Mouse (Mus musculus) heart, embryonic 15.5 days (tissue): ENCODE data around the gene Ly75. TPM values are rescaled to one million over a fixed set of nuclear protein-coding genes. Genes with fewer than 3 reads are reported as not detected.
A peak's percentile ranks its signal among the peaks of the same experiment; 100 is the strongest.

Source experiments
- ATAC-seq: fragments of 200-750 bp; cut with Nextera tagmentation; replicated peaks from 2 replicates; pipeline ENCODE4 v1.8.0; 2017; ENCODE audit warnings: low read depth, moderate TSS enrichment; ENCODE audit not compliant: insufficient number of reproducible peaks, insufficient read depth, low FRiP score
- H3K27ac ChIP-seq: fragments of 300-500 bp; sonication (generic); 2 replicates; pipeline ENCODE4 v1.5.1; 2015; ENCODE audit warnings: mild to moderate bottlenecking, inconsistent platforms
- H3K27me3 ChIP-seq: fragments of 300-500 bp; sonication (generic); 2 replicates; pipeline ENCODE4 v1.6.1; 2015; ENCODE audit warnings: inconsistent platforms
- H3K36me3 ChIP-seq: fragments of 300-500 bp; sonication (generic); 2 replicates; pipeline ENCODE4 v1.6.1; 2015; ENCODE audit warnings: mild to moderate bottlenecking, inconsistent platforms
- H3K4me1 ChIP-seq: fragments of 300-500 bp; sonication (generic); replicated peaks from 2 replicates; pipeline ENCODE4 v1.6.1; 2015; ENCODE audit warnings: inconsistent platforms
- H3K4me2 ChIP-seq: fragments of 300-500 bp; sonication (generic); 2 replicates; pipeline ENCODE4 v1.6.1; 2015; ENCODE audit warnings: inconsistent platforms, mild to moderate bottlenecking, moderate library complexity
- H3K4me3 ChIP-seq: fragments of 300-500 bp; sonication (generic); 2 replicates; pipeline ENCODE4 v1.5.1; 2015; ENCODE audit warnings: mild to moderate bottlenecking, inconsistent platforms
- H3K9ac ChIP-seq: fragments of 300-500 bp; sonication (generic); 2 replicates; pipeline ENCODE4 v1.6.1; 2015; ENCODE audit warnings: mild to moderate bottlenecking, inconsistent platforms
- H3K9me3 ChIP-seq: fragments of 300-500 bp; sonication (generic); replicated peaks from 2 replicates; pipeline ENCODE4 v1.6.1; 2016; ENCODE audit warnings: inconsistent platforms
- WGBS: fragments of 180-500 bp; shearing (Covaris S2); methylation state at CpG from one replicate; pipeline ENCODE4 v1.1.7; 2015; ENCODE audit warnings: mixed read lengths; 5-methylcytosine and 5-hydroxymethylcytosine counted together
- polyA plus RNA-seq: library from polyadenylated mRNA; unstranded; fragments of >200 nt; fragmentation: Nextera tagmentation; extraction: Ambion mirVana; gene quantifications from 2 replicates; pipeline ENCODE4 v1.2.1, GENCODE M21; 2015

The Ly75 gene
- polyA plus RNA-seq, 1 experiment from 2014 or later = 1.3 TPM

DNA sequence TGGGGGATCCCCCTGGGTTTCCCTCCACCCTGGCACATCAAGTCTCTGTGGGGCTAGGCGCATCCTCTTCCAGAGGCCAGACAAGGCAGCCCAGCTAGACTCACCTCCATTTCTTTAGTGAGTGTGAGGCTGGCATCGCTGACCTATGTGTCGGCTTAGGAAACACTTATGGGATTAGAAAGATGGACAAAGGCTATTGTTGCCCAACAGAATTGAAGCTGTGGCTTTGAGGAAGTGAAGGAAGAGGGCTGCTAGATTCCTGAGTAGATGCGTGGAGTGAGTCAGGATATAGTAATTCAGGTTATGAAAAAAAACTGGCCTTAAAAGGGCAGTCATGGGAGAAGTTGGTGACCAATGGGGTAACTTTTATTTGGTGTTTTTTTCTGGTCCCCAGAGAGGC, 13.6 kb downstream of the Ly75 start:
- Histone ChIP-seq H3K4me1 (peaks cover 11% of the 10 kb centered on the region), H3K9ac (no peak overlapping the region), H3K27me3 (no peaks in the 10 kb centered on the region), H3K9me3 (no peaks in the 10 kb centered on the region), H3K4me2 (no peak overlapping the region), H3K36me3 (no peaks in the 10 kb centered on the region), H3K27ac (no peak overlapping the region), H3K4me3 (no peak overlapping the region)
- WGBS = 77% methylated on average over 4 of the region's 4 CpGs
- no peak for ATAC-seq

DNA sequence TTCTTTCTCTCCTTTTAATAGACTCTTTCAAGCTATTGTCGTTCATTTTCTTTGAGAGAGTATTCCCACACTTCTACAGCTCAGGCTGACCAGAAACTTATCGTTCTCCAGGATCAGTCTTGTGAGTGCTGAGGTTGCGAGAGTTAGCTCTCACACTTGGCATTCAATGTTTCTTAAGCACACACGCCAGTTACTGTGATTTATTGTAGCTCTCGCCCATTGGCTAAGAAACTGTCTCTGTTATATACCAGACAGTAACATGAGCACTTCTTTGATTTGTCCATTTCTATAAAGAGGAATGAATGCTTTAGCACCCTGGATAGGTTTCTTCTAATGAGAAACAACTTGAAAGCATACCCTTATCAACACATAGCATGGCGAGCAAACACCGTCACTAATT, 15.2 kb downstream of the Ly75 start:
- no peaks in the 10 kb centered on the region for H3K9me3 ChIP-seq
- H3K9ac ChIP-seq = no peak overlapping the region
- peaks cover 11% of the 10 kb centered on the region for H3K4me1 ChIP-seq
- no peak for ATAC-seq
- WGBS = 78% methylated on average over 7 of the region's 7 CpGs
- H3K27me3 ChIP-seq = no peaks in the 10 kb centered on the region
- H3K4me3 ChIP-seq = no peak overlapping the region
- no peaks in the 10 kb centered on the region for H3K36me3 ChIP-seq
- H3K4me2 ChIP-seq = no peak overlapping the region
- no peak overlapping the region for H3K27ac ChIP-seq

- WGBS = 94% methylated on average over 2 of the region's 2 CpGs
- H3K4me3 ChIP-seq = no peak overlapping the region
- H3K27ac ChIP-seq = no peak overlapping the region
- H3K4me1 ChIP-seq = peaks cover 11% of the 10 kb centered on the region
- no peaks in the 10 kb centered on the region for H3K9me3 ChIP-seq
- no peak overlapping the region for H3K4me2 ChIP-seq
- no peak for ATAC-seq
- H3K9ac ChIP-seq = no peak overlapping the region
- H3K36me3 ChIP-seq = no peaks in the 10 kb centered on the region
- H3K27me3 ChIP-seq = no peaks in the 10 kb centered on the region
These were observed 15.9 kb downstream of the Ly75 start for GRCm38 (mm10) chr2:60367204-60367603.

DNA sequence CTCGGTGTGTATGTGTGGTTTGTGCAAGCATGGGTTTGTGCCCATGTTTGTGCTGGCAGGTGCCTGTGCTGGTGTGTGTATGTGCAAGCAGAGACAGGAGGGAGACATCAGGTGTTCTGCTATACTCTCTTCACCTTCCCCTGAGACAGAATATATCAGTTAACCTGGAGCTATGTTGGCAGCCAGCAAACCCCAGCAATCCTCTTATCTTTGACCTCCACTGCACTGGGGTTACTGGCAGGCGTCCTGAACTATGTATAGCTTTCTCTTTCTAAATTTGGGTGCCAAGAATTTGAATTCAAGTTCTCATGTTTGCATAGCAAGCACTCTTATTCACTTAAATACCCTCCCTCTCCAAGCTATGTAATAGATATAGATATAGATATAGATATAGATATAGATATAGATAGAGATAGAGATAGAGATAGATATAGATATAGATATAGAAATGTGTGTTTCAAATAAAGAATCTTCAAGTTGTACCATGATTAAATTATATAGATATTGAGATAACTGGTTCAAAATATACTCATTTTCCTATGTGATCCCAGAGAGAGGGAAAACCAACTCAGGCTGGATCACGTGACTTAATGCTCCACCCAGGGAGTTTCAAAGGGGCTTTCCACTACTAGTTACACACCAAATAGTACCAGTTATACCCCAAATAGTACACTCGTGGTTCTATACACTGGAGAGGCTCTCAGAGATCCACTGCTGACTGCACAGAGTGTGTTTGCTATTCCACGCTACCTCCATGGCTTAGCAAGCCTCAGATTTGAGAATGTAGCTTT, 17.1 kb downstream of the Ly75 start:
- Histone ChIP-seq H3K9ac (no peak overlapping the region), H3K36me3 (no peaks in the 10 kb centered on the region), H3K4me1 (peaks cover 11% of the 10 kb centered on the region), H3K27me3 (no peaks in the 10 kb centered on the region), H3K27ac (no peak overlapping the region), H3K4me3 (no peak overlapping the region), H3K4me2 (no peak overlapping the region), H3K9me3 (no peaks in the 10 kb centered on the region)
- WGBS = 63% methylated on average over 5 of the region's 5 CpGs
- ATAC-seq = no peak

- WGBS = 59% methylated on average over 7 of the region's 7 CpGs
- ATAC-seq = no peak
- peaks cover 11% of the 10 kb centered on the region for H3K4me1 ChIP-seq
- H3K9ac ChIP-seq = no peak overlapping the region
- no peak overlapping the region for H3K4me2 ChIP-seq
- peak overlapping the region; percentile 18; the same call in 1 of the 2 replicates for H3K27ac ChIP-seq
- H3K4me3 ChIP-seq = no peak overlapping the region
- no peaks in the 10 kb centered on the region for H3K27me3 ChIP-seq
- H3K36me3 ChIP-seq = no peaks in the 10 kb centered on the region
- H3K9me3 ChIP-seq = no peaks in the 10 kb centered on the region
These were observed 17.8 kb downstream of the Ly75 start for GRCm38 (mm10) chr2:60365138-60365775.

DNA sequence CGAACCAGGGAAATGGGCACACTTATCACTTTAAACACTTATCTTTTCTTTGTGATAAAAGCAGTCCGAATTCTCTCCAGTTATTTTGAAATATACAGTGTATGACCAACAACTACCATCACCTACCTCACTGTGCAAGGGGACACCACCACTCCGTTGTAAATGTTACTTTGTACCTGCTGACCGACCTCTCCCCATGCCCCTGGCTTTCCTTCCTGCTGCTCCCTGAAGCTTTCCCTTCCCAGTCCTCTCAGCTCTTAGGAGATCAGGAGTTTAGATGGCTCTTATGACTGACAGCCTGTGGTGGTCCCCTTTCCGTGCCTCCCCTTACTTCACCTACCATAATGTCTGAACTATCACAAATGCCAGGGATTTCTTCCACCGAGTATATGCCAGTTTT, 21.0 kb downstream of the Ly75 start:
- H3K36me3 ChIP-seq = no peaks in the 10 kb centered on the region
- H3K4me1 ChIP-seq = peaks cover 8% of the 10 kb centered on the region
- no peak for ATAC-seq
- no peaks in the 10 kb centered on the region for H3K9me3 ChIP-seq
- H3K27me3 ChIP-seq = no peaks in the 10 kb centered on the region
- no peak overlapping the region for H3K4me3 ChIP-seq
- H3K4me2 ChIP-seq = no peak overlapping the region
- no peak overlapping the region for H3K9ac ChIP-seq
- 75% methylated on average over 6 of the region's 6 CpGs for WGBS
- H3K27ac ChIP-seq = no peak overlapping the region

GRCm38 (mm10) chr2:60359796-60360195, 23.3 kb downstream of the Ly75 start:
- ATAC-seq = no peak
- Histone ChIP-seq H3K4me3 (no peak overlapping the region), H3K9ac (no peak overlapping the region), H3K4me2 (no peak overlapping the region), H3K9me3 (no peaks in the 10 kb centered on the region), H3K4me1 (peaks cover 8% of the 10 kb centered on the region), H3K36me3 (no peaks in the 10 kb centered on the region), H3K27ac (no peak overlapping the region), H3K27me3 (no peaks in the 10 kb centered on the region)
- WGBS = 91% methylated on average over 3 of the region's 3 CpGs

DNA sequence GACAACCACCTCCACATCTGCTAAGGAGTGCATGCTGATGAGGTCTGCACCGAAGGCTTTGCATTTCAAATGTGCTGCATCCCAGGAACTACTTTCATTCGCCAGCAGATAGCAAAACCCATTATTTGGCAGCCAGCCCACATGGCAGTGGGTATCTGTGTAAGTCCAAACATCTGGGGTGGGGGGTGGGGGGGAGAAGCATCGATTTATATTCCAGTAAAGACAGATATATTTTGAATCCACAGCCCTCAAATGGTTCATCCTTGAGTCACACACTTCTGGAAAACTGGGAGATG, 27.8 kb downstream of the Ly75 start:
- Histone ChIP-seq H3K27ac (no peak overlapping the region), H3K9me3 (no peaks in the 10 kb centered on the region), H3K27me3 (no peaks in the 10 kb centered on the region), H3K9ac (no peak overlapping the region), H3K4me1 (peaks cover 11% of the 10 kb centered on the region), H3K36me3 (no peaks in the 10 kb centered on the region), H3K4me3 (no peak overlapping the region; the same call in 1 of the 2 replicates), H3K4me2 (peak overlapping the region; percentile 31; the same call in 1 of the 2 replicates)
- 27% methylated on average over 3 of the region's 3 CpGs for WGBS
- ATAC-seq = no peak

- no peaks in the 10 kb centered on the region for H3K36me3 ChIP-seq
- no peak overlapping the region for H3K9ac ChIP-seq
- H3K4me3 ChIP-seq = no peak overlapping the region; the same call in 1 of the 2 replicates
- no peak overlapping the region for H3K27ac ChIP-seq
- H3K27me3 ChIP-seq = no peaks in the 10 kb centered on the region
- WGBS = 64% methylated on average over 18 of the region's 18 CpGs
- H3K4me2 ChIP-seq = peak overlapping the region; percentile 31; the same call in 1 of the 2 replicates
- peaks cover 11% of the 10 kb centered on the region for H3K4me1 ChIP-seq
- ATAC-seq = no peak
- H3K9me3 ChIP-seq = no peaks in the 10 kb centered on the region
These were observed 28.3 kb downstream of the Ly75 start for GRCm38 (mm10) chr2:60354541-60355387.

- ATAC-seq = no peak
- WGBS = 71% methylated on average over 5 of the region's 5 CpGs
These were observed 30.8 kb downstream of the Ly75 start for GRCm38 (mm10) chr2:60352296-60352695.

DNA sequence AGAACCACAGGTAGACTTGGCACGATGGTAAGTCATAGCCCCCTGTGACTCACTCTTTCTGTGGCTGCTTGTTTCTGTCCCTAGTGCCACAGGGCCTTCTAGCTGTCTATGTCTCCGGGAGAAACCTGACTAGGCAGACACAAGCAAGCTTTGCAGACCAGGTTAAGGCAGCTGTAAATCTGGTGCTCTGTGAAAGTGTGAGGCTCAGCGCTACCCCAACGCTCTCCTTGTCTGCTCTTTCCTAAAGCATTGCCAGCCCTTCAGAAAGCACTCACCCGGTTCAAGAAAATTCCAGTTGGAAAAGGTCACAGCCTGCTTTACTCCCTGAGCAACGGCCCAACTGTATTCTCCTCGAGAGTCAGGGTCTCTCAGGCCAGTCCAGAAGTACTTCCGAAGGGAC, 31.3 kb downstream of the Ly75 start:
- H3K27ac ChIP-seq = no peak overlapping the region
- no peak overlapping the region for H3K4me2 ChIP-seq
- H3K27me3 ChIP-seq = no peaks in the 10 kb centered on the region
- no peak overlapping the region for H3K9ac ChIP-seq
- no peaks in the 10 kb centered on the region for H3K36me3 ChIP-seq
- H3K9me3 ChIP-seq = no peaks in the 10 kb centered on the region
- H3K4me3 ChIP-seq = no peak overlapping the region
- 74% methylated on average over 8 of the region's 8 CpGs for WGBS
- ATAC-seq = no peak
- peaks cover 11% of the 10 kb centered on the region for H3K4me1 ChIP-seq

More at GRCm38 (mm10) chr2:60352296-60352695, 30.8 kb downstream of the Ly75 start:
- Histone ChIP-seq H3K36me3 (no peaks in the 10 kb centered on the region), H3K9me3 (no peaks in the 10 kb centered on the region), H3K4me2 (no peak overlapping the region), H3K27me3 (no peaks in the 10 kb centered on the region), H3K4me1 (peaks cover 11% of the 10 kb centered on the region), H3K27ac (no peak overlapping the region), H3K9ac (no peak overlapping the region), H3K4me3 (no peak overlapping the region)
